Mouse (Mus musculus) gastrocnemius, postnatal 4 days (tissue): Measurements from ENCODE around the gene Scarf1. TPM values are rescaled to one million over a fixed set of nuclear protein-coding genes. Genes with fewer than 3 reads are reported as not detected.

Experiments
- DNase-seq, 2 experiments: peaks; one replicate each; pipeline ENCODE4 v3.0.0; 2021 to 2022; ENCODE audit warnings: low spot score in 2 of 2, mixed read lengths in 2 of 2
- long read RNA-seq, 2 experiments: library from polyadenylated mRNA; stranded (forward); transcript quantifications; one replicate each; pipeline ENCODE4 v2.0.0; 2021
- total RNA-seq, 2 experiments: library from RNA; stranded (reverse); gene quantifications; 2 replicates each; pipeline ENCODE4 v1.2.3; 2021

Scarf1 gene
- 1 to 10 TPM; 7.5 to 9.0 TPM for total RNA-seq
- long read RNA-seq, experiment 1, transcript Scarf1-201 (11 exons, 2,887 nt), result major isoform, 8 of 14 reads
- long read RNA-seq, experiment 1, partial matches to known transcripts, result 4 of 14 reads
- long read RNA-seq, experiment 1, other reads (novel, unspliced or antisense), result 2 of 14 reads
- long read RNA-seq, experiment 2, transcript Scarf1-201 (11 exons, 2,887 nt), result major isoform, 5 of 11 reads
- long read RNA-seq, experiment 2, partial matches to known transcripts, result 4 of 11 reads
- long read RNA-seq, experiment 2, other reads (novel, unspliced or antisense), result 2 of 11 reads

DNA sequence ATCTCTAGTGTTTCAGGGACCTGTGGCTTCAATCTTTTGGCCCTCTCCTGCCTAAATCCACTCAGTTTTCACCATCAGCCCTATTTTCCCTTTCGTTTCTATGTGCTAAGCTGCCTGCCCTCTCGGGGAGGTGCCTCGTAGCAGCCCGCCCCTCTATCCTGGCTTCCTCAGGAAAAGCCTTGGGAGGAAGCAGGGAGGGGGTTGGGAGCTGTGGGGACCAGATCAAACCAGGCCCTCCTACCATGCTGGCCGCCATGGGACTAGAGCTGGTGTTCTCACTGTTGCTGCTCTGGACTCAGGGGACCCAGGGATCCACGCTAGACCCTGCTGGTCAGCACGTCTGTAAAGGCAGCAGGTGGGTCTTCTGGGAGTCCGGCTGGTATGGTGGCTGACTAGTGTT, at the start of gene Scarf1:
Scarf1 (plus strand) TSS at position 205 of the 400 bp plus-strand sequence.
- peak in 1 of 2 experiments; percentile 31 for DNase-seq

DNA sequence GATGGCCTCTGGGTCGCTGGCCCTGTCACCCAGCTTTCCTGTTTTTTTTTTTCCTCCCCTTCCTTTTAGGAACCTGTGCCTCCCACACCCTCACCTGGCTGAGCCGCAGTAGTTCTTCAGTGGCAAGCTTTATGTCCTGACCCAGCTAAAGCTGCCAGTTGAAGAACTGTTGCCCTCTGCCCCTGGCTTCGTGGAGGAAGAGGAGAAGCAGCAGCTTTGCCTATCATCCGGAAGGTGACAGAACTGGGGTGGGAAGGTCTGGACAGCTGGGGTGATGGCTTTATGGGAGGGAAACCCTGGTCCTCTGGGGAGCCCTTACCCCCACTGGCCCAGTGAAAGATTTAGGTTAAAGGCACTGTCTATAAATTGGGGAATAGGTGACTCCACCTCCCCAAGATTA, 49.7 kb upstream of the Scarf1 start:
- DNase-seq, result no peak

DNA sequence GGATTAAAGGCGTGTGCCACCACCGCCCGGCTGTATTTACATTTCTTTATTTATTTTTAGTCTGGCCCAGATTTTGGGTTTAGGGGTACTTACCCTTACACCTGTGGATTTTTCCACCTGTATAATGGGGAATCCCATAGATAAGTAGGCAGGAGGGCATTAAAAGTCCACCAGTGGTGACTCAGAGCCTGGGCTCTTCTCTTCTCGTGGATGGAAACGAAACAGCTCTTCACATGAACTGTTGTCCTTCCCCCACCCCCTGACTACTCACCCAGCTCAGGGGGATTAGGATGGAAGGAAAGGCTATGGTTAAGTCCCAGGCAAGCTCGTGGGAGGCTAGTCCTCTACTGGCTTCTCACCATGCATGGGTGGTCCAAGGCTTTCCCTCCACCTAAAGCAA, 48.9 kb upstream of the Scarf1 start:
- DNase-seq, result no peak

DNA sequence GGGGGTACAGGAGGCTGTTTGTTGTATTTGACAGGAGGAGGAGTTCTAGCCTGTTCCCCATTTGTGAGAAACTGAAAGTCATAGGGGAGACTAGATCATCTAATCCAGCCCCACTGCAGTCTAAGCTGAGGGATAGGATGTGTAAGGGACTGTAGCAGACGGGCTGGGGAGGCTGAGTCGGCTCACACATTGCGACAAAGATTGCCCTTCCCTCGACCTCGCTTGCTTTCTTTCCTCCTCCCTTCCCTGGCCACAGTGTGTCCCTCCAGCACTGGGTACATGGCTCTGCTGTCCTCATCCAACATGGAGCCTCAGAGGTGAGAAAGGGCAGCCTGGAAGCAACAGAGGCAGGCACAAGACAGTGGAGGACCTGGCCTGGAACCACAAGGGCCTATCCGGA, 48.3 kb upstream of the Scarf1 start:
- no peak for DNase-seq

DNA sequence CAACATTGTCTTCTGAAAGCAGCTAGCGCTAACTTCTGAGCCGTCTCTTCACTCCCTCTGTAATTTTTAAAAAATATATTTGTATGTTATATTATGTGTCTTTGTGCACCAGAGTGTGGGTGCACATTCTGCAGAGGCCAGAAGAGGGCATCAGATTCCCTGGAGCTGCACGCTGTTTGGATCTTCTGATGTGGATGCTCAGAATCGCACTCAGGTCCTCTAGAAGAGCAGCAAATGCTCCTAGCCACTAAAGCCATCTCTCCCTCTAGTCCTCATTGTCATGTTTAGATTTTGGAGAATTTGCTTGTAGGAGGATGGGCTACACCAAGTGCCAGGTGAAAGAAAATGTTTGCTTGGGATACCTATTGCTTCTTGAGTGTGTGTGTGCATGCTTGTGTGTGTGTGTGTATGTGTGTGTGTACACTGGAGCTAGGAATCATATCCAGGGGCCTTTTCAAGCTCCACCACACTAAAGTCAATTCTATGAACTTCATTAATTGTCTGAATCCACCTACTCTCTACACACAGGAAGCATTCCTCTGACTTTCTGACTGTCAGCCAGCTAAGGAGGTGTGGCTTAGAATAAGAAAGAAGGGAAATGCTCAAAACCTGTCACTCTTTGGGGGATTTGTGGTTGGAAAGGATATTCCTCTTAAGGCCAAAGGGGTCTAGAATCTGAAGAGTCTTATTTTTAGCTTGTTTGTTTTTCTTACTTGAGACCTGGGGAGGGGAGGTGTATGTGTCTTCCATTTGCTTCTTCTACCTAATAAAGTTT, 46.4 kb upstream of the Scarf1 start:
- no peak for DNase-seq

DNA sequence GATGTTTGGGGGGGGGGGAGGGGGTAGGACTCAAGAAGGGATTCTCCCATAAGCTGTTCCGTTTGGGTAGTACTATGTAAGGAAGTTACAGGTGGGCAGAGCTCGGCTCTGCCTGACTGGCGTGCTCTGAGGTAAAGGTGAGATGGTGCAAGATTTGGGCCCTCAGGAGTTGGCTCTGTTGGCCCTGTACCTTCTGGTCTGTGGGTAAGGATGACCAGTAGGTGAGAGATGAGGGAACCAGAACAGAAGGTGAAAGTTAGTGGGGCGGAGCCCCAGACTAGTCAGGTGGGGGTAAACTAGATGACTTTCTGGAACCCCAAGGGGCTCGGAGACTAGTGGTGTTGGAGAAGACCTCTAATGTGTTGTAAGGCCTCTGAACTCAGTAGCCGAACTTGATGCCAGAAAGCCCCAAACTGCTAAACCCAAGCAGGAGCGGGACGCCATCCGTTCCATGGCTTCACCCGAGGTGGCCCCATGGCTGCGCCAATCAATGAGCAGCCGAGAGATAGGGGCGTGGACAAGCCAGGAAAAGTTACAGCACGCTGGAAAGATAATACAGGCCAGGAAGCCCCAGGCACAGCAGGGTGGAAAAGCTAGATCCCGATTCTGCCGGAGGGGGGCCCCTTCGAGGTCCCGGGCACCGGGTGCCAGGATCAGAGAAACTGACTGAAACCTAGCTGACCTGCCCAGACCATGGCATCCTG, 45.7 kb upstream of the Scarf1 start:
- DNase-seq, result peak in 1 of 2 experiments; percentile 76

DNA sequence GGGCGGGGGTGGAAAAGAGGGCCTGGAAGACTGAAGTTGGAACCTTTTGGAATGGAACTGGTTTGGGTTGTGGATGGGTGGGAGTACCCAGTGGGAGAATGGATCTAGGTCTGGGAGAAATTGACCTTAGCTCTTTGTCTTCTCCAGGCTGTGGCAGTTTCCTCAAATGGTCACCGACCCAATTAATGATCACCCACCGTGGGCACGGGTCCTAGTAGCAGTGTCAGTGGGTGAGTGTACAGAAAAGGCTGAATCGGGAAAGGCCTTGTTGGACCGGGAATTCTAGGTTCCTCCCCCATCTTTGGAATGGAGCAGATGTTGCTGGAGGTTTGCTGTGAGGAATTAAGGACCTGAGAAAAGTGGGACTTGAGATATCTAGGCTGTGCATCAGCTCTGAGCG, 44.9 kb upstream of the Scarf1 start:
- DNase-seq, result no peak

DNA sequence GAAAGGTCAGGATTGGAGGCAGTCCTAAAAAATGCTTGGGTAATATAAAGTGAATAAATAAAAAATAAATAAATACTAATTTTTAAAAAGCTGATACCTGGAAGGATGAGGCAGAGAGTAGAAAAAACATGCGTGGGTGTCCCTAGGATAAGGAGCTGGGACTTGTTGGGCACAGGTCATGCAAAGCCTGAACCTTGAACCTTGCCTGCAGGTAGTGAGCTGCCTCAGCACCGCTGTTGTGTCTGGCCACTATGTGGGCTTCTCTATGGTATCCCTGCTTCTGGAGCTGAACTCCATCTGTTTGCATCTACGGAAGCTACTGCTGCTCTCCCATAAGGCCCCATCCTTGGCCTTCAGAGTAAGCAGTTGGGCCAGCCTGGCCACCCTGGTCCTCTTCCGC, 44.1 kb upstream of the Scarf1 start:
- no peak for DNase-seq

DNA sequence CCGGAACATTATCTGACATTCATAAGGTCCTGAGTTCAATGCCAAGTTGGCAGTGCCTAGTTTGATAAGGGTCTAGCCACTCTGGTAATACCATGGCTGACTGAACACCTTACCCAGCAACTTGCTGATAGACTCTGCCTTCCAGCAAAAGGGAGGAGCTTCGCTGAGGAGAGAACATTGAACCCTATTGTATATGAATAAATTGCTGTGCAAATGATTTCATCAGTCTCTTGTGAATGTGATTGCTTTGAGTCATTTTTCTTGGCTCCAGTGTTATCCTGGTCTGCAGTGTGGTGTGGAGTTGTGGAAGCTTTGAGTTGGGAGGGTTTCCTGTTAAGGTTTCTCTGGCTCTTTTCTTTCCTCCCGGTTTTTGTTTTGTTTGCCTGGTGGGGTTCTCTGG, 42.7 kb upstream of the Scarf1 start:
- no peak for DNase-seq

DNA sequence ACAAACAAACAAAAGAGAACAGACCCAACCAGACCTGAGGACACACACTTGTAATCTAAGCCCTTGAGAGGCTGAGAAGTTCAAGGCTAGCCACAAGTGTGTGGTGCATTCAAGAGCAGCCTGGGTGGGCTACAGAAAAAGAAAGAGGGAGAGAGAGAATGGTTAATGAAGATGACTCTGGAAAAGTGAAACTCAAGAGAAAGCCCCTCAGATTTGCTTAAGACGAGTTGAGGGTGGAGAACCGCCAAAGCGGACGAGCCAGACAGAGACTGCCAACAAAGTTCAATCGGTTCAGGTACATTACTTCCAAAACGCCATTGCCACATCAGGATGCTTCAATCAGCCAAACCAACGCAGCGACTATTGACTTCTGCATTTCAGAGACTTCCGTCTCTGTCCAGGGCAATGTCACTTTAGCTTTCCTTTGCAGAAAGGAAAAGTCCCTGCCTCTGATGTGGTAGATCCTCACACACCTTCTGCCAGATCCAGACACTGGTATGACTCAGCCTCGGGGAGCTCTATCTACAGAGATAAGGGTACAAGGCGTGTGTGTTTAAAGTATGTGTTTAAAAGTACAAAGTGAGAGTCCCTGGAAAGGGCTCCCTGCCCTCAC, 40.8 kb upstream of the Scarf1 start:
- no peak for DNase-seq

DNA sequence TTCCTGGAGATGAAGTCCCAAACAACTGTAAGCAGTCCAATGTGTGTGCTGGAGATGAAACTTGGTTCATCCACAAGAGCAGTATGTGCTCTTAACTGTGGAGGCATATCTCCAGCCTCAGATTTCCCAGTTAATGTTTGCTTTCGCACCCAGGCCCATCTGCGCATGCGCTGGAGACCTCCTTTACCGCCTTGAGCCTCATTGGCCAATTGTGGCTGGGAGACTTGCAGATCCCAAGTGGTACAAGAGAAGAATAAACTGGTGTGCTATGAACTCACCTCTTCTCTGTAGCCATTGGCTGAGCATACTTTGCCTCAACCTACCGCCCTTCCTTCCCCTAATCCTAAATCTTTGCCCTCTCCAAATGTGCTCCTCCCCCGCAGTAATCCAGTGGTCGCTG, 40.0 kb upstream of the Scarf1 start:
- DNase-seq, result no peak

DNA sequence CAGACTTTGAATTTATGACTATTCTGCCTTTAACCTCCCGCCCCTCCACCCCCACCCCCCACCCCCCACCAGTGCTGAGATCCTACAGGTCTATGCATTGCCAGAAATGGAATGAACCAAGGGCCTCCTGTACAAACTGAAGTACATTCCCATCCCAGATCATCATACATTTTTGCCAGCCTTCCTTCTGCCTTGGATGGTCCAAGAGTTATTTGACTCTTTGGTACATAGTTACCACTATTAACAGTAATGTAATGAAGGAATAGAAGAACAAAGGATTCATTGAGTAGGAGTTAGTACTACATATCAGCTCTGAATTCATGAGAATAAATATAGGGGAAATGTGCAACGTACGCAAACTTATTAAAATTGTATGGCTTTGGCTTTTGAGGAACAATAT, 27.1 kb upstream of the Scarf1 start:
- no peak for DNase-seq

DNA sequence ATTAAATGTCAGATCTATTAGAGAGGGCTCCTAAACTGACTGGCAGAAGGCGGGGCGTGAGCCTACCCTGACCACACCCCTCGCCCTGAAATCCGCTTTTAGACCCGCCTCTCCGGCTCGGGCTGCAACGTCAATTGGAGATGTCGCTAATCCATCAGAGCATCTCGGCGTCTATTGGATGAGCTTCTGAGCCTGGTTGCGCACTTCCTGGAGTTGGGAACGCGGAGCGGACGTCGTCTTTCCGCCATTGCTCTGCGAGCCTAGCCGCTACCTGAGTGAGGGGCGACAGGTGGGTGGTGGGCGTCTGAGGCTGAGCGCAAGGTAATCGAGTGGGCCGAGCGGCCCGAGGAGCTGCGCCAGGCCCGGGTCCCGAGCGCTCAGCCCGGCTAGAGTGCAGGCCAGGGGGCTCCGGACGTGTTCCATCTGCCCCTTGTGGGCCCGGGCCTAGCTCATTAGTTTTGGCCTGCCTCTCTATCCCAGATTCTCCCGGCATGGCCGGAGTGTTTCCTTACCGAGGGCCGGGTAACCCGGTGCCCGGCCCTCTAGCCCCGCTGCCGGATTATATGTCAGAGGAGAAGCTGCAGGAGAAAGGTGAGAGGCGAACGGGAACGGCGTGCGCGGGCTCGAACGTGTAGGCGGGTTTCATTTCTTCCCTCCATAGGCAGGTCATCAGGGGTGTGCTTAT, 26.6 kb upstream of the Scarf1 start, which contains the start of gene Prpf8:
Prpf8 (plus strand) TSS at position 216 of the 685 bp plus-strand sequence.
- peak; percentile 87 to 92 for DNase-seq

DNA sequence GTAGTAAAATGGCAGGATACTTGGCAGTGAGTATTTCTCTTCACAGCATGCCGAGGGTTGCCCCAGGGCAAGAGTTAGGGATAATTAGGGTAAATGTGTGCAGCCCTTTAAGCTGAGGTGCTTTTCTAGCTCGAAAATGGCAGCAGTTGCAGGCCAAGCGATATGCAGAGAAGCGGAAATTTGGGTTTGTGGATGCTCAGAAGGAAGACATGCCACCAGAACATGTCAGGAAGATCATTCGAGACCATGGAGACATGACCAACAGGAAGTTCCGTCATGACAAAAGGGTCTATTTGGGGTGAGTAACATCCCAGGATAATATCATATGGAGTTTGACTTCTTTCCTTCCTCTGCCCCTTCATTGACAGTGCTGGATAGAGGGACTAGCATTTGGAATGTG, 25.8 kb upstream of the Scarf1 start:
- DNase-seq, result no peak

DNA sequence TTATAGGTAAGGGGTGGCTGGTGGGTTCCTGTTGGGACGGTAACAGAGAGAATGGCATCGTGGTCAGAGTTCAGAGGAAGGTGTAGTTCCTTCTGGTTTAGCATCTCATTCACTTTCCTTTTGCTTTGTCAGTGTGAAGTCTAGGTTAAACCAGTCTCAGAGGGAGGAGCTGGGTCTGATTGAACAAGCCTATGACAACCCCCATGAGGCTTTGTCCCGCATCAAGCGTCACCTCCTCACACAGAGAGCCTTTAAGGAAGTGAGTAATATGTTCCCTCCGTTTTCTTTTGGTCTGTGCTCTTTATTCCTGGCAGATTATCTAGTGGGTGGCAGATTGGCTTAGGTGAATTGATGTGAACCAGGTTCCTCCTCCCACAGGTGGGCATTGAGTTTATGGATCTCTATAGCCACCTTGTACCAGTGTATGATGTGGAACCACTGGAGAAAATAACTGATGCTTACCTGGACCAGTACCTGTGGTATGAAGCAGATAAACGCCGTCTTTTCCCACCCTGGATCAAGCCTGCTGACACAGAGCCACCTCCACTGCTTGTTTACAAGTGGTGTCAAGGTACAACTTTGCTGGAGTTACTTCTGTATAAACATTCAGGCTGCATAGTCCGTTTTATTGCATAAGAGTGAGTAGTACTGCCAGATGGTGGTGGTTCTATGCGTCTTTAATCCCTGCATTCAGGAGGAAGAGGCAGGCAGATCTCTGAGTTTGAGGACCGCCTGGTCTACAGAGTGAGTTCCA, 18.9 kb upstream of the Scarf1 start:
- no peak for DNase-seq

DNA sequence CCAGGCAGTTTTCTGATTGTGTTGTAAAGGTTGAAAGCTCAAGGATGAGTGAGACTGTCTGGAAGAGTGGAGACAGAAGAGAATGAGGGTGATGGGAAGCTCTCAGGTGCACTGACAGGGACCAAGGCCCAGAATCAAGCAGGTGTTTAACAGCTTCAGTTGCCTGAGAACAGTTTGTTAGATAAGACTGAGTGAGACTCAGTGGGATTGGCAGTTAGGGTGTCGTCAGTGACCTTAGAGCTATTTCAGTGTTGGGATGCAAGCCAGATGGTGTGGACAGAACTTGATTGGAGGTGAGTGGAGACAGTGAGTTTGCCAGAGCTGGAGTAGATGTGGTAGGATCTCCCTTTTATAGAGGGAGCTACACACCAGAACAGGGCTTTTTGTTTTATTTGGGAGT, 15.2 kb upstream of the Scarf1 start:
- DNase-seq, result no peak

DNA sequence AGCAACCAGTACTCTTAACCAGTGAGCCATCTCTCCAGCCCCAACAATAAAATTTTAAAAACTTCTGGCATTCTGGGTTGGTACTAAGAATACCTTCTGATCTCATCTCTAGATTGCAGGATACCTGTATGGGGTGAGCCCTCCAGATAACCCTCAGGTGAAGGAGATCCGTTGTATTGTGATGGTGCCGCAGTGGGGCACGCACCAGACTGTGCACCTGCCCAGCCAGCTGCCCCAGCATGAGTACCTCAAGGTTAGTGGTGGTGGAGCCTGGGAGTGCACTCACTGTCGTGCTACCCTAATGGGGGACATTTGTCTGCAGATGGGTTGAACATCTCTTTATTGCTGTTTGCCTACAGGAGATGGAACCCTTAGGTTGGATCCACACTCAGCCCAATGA, 5.2 kb upstream of the Scarf1 start:
- DNase-seq, result no peak

DNA sequence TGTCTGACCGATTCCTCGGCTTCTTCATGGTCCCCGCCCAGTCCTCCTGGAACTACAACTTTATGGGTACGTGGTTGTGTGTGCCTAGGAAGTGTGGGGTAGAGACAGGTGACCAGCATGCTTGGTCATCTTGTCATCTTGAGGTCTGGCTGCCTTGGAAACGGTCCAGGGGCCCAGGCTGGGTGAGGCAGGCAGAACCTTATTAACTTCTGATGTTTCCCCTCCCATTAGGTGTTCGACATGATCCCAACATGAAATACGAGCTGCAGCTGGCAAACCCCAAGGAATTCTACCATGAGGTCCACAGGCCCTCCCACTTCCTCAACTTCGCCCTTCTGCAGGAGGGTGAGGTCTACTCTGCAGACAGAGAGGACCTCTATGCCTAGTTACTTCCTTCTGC, 4.4 kb upstream of the Scarf1 start:
- DNase-seq, result no peak

DNA sequence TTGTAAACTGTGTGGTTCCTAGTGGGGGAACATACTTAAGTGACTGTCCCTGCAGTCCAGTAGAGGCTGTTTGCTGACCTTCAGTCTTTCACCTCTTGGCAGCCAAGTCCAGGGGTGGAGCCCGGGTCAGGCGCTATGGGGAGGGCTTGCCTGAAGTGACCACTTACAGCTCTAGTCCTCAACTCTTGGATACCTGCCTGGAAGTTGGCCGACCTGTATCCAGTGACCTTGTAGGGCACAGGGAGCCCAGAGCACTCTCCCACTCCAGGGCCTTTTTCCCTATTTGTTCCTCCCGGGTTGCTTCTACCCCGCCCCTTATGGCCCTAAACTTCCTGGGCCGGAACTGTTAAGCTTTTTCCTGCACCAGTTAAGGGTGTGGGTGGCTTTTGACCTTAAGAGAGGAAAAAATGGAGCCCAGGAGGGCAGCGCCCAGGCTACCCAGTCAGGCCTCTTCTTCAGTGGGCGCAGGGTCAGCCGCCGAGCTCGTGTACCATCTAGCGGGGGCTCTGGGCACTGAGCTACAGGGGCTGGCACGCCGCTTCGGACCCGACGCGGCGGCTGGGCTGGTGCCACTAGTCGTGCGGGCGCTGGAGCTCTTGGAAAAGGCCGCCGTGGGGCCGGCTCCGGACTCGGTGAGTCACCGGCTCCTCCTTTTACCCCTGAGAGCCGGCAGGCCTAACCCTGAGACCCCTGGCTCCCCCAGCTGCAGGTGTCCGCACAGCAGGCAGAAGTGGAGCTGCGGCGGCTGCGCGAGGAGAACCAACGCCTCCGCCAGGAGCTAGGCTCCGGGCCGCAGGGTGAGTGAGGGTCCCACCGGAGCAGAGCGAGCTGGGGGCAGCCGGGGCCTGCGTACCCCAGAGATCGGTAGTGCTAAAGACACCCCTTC, 3.4 kb upstream of the Scarf1 start, which contains the start of gene Rilp:
Rilp (plus strand) TSS at position 354 of the 886 bp plus-strand sequence.
- peak; percentile 51 to 75 for DNase-seq
